Mouse (Mus musculus) liver, embryonic 14 days (tissue): ENCODE data around the gene Hivep1. TPM values are rescaled to one million over a fixed set of nuclear protein-coding genes. Genes with fewer than 3 reads are reported as not detected.

Experiments used
- polyA plus RNA-seq: library from polyadenylated mRNA; depleted of rRNA; stranded (reverse); fragments of >200 nt; gene quantifications from 2 replicates; pipeline ENCODE4 v1.2.3, GENCODE M21; 2012; rRNA removed

The Hivep1 gene
- polyA plus RNA-seq = 2.2 and 2.6 TPM in 2 replicates

GRCm38 (mm10) chr13:42051961-42052695, at the start of gene Hivep1:
Hivep1 (plus strand) TSS chr13:42052021.

Other genes with a start within 250 kb of the Hivep1 start
- 0.28 and 0.38 TPM in 2 replicates for gene Adtrp, start 204.3 kb upstream of the Hivep1 start, polyA plus RNA-seq
- 0.28 and 0.37 TPM in 2 replicates for gene Edn1, start 249.5 kb downstream of the Hivep1 start, polyA plus RNA-seq